Mouse (Mus musculus) forebrain, embryonic 16.5 days (tissue): ENCODE data around the gene Hoxa11. TPM values are rescaled to one million over a fixed set of nuclear protein-coding genes. Genes with fewer than 3 reads are reported as not detected.

Source experiments
- ATAC-seq: fragments of 200-750 bp; cut with Nextera tagmentation; 2 replicates; pipeline ENCODE4 v1.8.0; 2017; ENCODE audit warnings: mild to moderate bottlenecking, moderate library complexity
- H3K27ac ChIP-seq: fragments of 300-500 bp; sonication (generic); 2 replicates; pipeline ENCODE4 v1.5.1; 2014; ENCODE audit warnings: low read length, control low read depth
- H3K27me3 ChIP-seq: fragments of 300-500 bp; sonication (generic); replicated peaks from 2 replicates; pipeline ENCODE4 v1.6.1; 2014; ENCODE audit warnings: low read length; ENCODE audit not compliant: control insufficient read depth, insufficient read depth
- H3K36me3 ChIP-seq: fragments of 300-500 bp; sonication (generic); 2 replicates; pipeline ENCODE4 v1.6.1; 2014; ENCODE audit not compliant: control insufficient read depth, insufficient read depth
- H3K4me1 ChIP-seq: fragments of 300-500 bp; sonication (generic); replicated peaks from 2 replicates; pipeline ENCODE4 v1.6.1; 2014; ENCODE audit warnings: low read length; ENCODE audit not compliant: control insufficient read depth, insufficient read depth
- H3K4me2 ChIP-seq: fragments of 300-500 bp; sonication (generic); 2 replicates; pipeline ENCODE4 v1.6.1; 2014; ENCODE audit warnings: mild to moderate bottlenecking, low read length, control low read depth
- H3K4me3 ChIP-seq: fragments of 300-500 bp; sonication (generic); replicated peaks from 2 replicates; pipeline ENCODE4 v1.5.1; 2014; ENCODE audit warnings: mild to moderate bottlenecking, low read length, control low read depth
- H3K9ac ChIP-seq: fragments of 300-500 bp; sonication (generic); replicated peaks from 2 replicates; pipeline ENCODE4 v1.6.1; 2014; ENCODE audit warnings: low read depth, low read length, control low read depth
- H3K9me3 ChIP-seq: fragments of 300-500 bp; sonication (generic); 2 replicates; pipeline ENCODE4 v1.6.1; 2016; ENCODE audit warnings: low read length; ENCODE audit not compliant: control insufficient read depth
- WGBS: fragments of 180-500 bp; shearing (Covaris S2); extraction: QIAGEN DNeasy Blood & Tissue Kit; methylation state at CpG from one replicate; pipeline ENCODE4 v1.1.7; 2014; 5-methylcytosine and 5-hydroxymethylcytosine counted together
- microRNA counts: library from miRNA; unstranded; fragments of <30 nt; microRNA quantifications from one replicate; lab custom pipeline; 2016
- microRNA-seq: library from miRNA; unstranded; fragments of <30 nt; microRNA quantifications from one replicate; pipeline ENCODE4, GENCODE M21; 2017
- polyA plus RNA-seq: library from polyadenylated mRNA; unstranded; fragments of >200 nt; fragmentation: Nextera tagmentation; extraction: Ambion mirVana; gene quantifications from 2 replicates; pipeline ENCODE4 v1.2.1, GENCODE M21; 2015

Gene Hoxa11
- polyA plus RNA-seq, 1 experiment from 2014 or later = not detected

- Histone ChIP-seq H3K4me2 (no peak overlapping the region), H3K36me3 (no peaks in the 10 kb centered on the region), H3K27ac (no peak overlapping the region), H3K9ac (no peak overlapping the region), H3K9me3 (no peaks in the 10 kb centered on the region), H3K4me3 (no peak overlapping the region), H3K4me1 (peaks cover 8% of the 10 kb centered on the region), H3K27me3 (peaks cover 95% of the 10 kb centered on the region)
- no peak for ATAC-seq
- 1% methylated on average over 30 of the region's 30 CpGs for WGBS
These were observed 45.4 kb downstream of the Hoxa11 start for GRCm38 (mm10) chr6:52200073-52200750.

GRCm38 (mm10) chr6:52197271-52197670 is 48.3 kb downstream of the Hoxa11 start:
- Histone ChIP-seq H3K4me3 (no peak overlapping the region), H3K27ac (no peak overlapping the region), H3K27me3 (peaks cover 96% of the 10 kb centered on the region), H3K36me3 (no peaks in the 10 kb centered on the region), H3K9ac (no peak overlapping the region), H3K4me1 (no peaks in the 10 kb centered on the region), H3K9me3 (no peaks in the 10 kb centered on the region), H3K4me2 (no peak overlapping the region)
- ATAC-seq = no peak
- 1% methylated on average over 10 of the region's 10 CpGs for WGBS

- no peak overlapping the region for H3K27ac ChIP-seq
These were observed 48.8 kb downstream of the Hoxa11 start for GRCm38 (mm10) chr6:52196811-52197210.

GRCm38 (mm10) chr6:52194690-52195089 is 50.9 kb downstream of the Hoxa11 start:
- no peaks in the 10 kb centered on the region for H3K36me3 ChIP-seq
- H3K4me2 ChIP-seq = no peak overlapping the region
- no peak overlapping the region for H3K4me3 ChIP-seq
- H3K4me1 ChIP-seq = peaks cover 5% of the 10 kb centered on the region
- no peak overlapping the region for H3K27ac ChIP-seq
- WGBS = 2% methylated on average over 10 of the region's 10 CpGs
- peaks cover 94% of the 10 kb centered on the region for H3K27me3 ChIP-seq
- no peaks in the 10 kb centered on the region for H3K9me3 ChIP-seq
- H3K9ac ChIP-seq = no peak overlapping the region
- ATAC-seq = no peak

More at GRCm38 (mm10) chr6:52196811-52197210, 48.8 kb downstream of the Hoxa11 start:
- Histone ChIP-seq H3K36me3 (no peaks in the 10 kb centered on the region), H3K27me3 (peaks cover 96% of the 10 kb centered on the region), H3K4me2 (no peak overlapping the region), H3K4me3 (no peak overlapping the region), H3K4me1 (peaks cover 3% of the 10 kb centered on the region), H3K9me3 (no peaks in the 10 kb centered on the region), H3K9ac (no peak overlapping the region)
- under 1% methylated on average over 9 of the region's 9 CpGs for WGBS
- ATAC-seq = no peak

MicroRNAs encoded within 50 kb of the gene (microRNA counts, 519-probe panel; counts per million panel counts)
- 326 counts per million, percentile 0 among the panel's probes with 10 or more counts for microRNA mmu-miR-196b (lab: Ali Mortazavi, UCI)

Small RNA genes within 50 kb of the gene (microRNA-seq; reads per million reads assigned to microRNA genes)
- 43.4 reads per million, percentile 42 among the genes with 10 or more reads in this experiment for gene Mir196b

Other genes starting within 250 kb of the Hoxa11 start
- 5.5 and 7.0 TPM in 2 replicates for gene Skap2, start 233.3 kb downstream of the Hoxa11 start, polyA plus RNA-seq
- gene Hoxa1, start 87.5 kb downstream of the Hoxa11 start, polyA plus RNA-seq = not detected in 2 replicates
- not detected in 2 replicates for gene Hoxa2, start 81.0 kb downstream of the Hoxa11 start, polyA plus RNA-seq
- gene 5730596B20Rik, start 68.3 kb downstream of the Hoxa11 start, polyA plus RNA-seq = not detected in 2 replicates
- gene Hoxa4, start 54.1 kb downstream of the Hoxa11 start, polyA plus RNA-seq = not detected in 2 replicates
- gene Hoxa5, start 41.2 kb downstream of the Hoxa11 start, polyA plus RNA-seq = not detected in 2 replicates
- not detected in 2 replicates for gene Hoxa6, start 37.1 kb downstream of the Hoxa11 start, polyA plus RNA-seq
- gene Hoxa3, start 32.5 kb downstream of the Hoxa11 start, polyA plus RNA-seq = not detected in 2 replicates
- not detected in 2 replicates for gene Gm28308, start 32.5 kb downstream of the Hoxa11 start, polyA plus RNA-seq
- gene Hoxa7, start 24.0 kb downstream of the Hoxa11 start, polyA plus RNA-seq = not detected in 2 replicates
- 0.30 TPM in 1 of 2 replicates, not detected in the other for gene Hoxa9, start 14.7 kb downstream of the Hoxa11 start, polyA plus RNA-seq
- gene Hoxa10, start 5.0 kb downstream of the Hoxa11 start, polyA plus RNA-seq = 0.29 TPM in 1 of 2 replicates, not detected in the other
- not detected in 2 replicates for gene Hoxa13, start 15.1 kb upstream of the Hoxa11 start, polyA plus RNA-seq
- 0.19 TPM in 1 of 2 replicates, not detected in the other for gene Evx1, start 67.7 kb upstream of the Hoxa11 start, polyA plus RNA-seq